In genomic region chr8:107647936-107648335, GRCm38 (mm10) we compare ENCODE assay signal across 14 mouse cellular contexts.
"Had no signal": no experiment of that assay in that cellular context is flagged by ENCODE, and none has a peak within 500 bp of the region (broad histone marks: within the 10 kb centered on the region; RNA-seq: fewer than 3 reads in every experiment).

No protein-coding gene starts in this region.

- H3K9me3 ChIP-seq: kidney, embryonic 15.5 days; midbrain, embryonic 12.5 days; midbrain, embryonic 15.5 days had no signal

- H3K4me2 ChIP-seq: kidney, embryonic 15.5 days; lung, embryonic 14.5 days; midbrain, embryonic 12.5 days; midbrain, embryonic 15.5 days had no signal

- H3K27ac ChIP-seq: kidney, embryonic 15.5 days; left cerebral cortex, adult 2 months; liver, embryonic 14.5 days; macrophage; midbrain, embryonic 12.5 days; midbrain, embryonic 15.5 days had no signal

- H3K9ac ChIP-seq: kidney, embryonic 15.5 days; liver, embryonic 14.5 days; liver, postnatal 0 days; lung, embryonic 14.5 days; midbrain, embryonic 12.5 days; midbrain, embryonic 15.5 days had no signal

- H3K27me3 ChIP-seq: kidney, embryonic 15.5 days; midbrain, embryonic 12.5 days; midbrain, embryonic 15.5 days had no signal

- H3K4me1 ChIP-seq: kidney, embryonic 15.5 days; midbrain, embryonic 12.5 days had no signal

- ATAC-seq: liver, postnatal 0 days; lung, postnatal 0 days; midbrain, embryonic 15.5 days had no signal

- DNase-seq: kidney, postnatal 10 days; kidney, postnatal 36 days; layer of hippocampus, postnatal 36 days; liver, postnatal 0 days; lung, embryonic 14.5 days; thymus, adult 18-20 months; thymus, postnatal 4 days had no signal

- H3K36me3 ChIP-seq: kidney, embryonic 15.5 days; midbrain, embryonic 12.5 days; midbrain, embryonic 15.5 days had no signal

- H3K4me3 ChIP-seq: kidney, embryonic 15.5 days; left cerebral cortex, adult 2 months; midbrain, embryonic 12.5 days; midbrain, embryonic 15.5 days had no signal
